Mouse (Mus musculus) ZHBTc4 (cell line): Measurements from ENCODE around the gene Hoxd12.
A peak's percentile ranks its signal among the peaks of the same experiment; 100 is the strongest.

Source experiments
- DNase-seq: peaks from one replicate; pipeline ENCODE4 v3.0.0-alpha.2; 2011; ENCODE audit warnings: low read depth, low spot score

The Hoxd12 gene

DNA sequence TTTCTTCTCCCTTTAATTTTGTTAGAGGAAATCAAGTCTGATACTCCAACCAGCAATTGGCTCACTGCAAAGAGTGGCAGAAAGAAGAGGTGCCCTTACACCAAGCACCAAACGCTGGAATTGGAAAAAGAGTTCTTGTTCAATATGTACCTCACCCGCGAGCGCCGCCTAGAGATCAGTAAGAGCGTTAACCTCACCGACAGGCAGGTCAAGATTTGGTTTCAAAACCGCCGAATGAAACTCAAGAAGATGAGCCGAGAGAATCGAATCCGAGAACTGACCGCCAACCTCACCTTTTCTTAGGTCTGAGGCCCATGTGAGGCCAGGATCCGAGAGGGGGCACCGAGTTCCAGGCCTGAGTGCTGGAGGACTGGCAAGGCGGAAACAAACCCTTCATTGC is 19.3 kb downstream of the Hoxd12 start:
- DNase-seq, result peak; percentile 86

DNA sequence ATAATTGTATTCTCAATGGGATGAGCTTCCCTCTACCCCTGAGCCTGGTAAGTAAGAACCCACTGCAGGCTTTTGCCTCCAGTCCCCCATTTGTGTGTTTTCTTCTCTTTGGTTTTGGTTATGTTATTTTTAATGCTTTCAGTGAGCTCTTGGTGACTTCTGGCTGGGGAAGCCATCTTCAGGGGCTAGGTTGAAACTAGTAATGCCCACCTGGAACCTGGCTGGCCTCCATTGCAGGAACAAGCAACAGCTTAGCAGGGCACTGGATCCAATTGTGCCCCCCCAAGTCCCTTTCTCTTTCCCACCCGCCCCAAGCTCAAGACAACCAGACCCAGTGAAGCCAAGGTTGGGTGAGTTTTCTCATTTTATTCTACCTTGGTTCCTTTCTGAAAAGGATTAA is 20.6 kb downstream of the Hoxd12 start:
- DNase-seq, result no peak

DNA sequence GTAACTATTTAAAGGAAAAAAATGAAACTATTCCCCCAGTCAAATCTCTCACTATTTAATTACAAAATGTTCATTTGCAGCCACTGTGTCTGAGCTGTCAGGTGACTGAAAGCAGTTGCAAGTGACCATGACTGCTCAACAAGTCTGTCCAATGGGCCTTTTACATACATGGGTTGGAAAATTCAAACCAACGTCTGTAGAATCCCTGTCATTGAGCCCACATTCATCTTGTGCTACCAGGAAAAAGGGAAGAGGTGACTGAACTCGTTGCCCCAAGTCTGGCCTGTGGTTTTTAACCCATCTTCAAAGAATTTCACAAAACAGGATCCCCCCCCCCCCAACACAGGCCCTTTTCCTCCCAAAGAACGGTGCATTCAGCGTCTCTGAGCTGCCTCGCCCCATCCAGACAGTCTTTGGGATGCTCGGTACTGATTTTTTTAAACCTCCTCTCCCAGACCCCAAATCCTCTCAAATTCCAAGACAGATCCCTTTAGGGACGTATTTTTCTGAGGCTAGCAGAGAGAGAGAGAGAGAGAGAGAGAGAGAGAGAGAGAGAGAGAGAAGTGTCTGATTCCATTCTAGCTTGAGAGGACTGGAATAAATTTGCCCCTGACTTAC is 21.1 kb downstream of the Hoxd12 start:
- no peak for DNase-seq

DNA sequence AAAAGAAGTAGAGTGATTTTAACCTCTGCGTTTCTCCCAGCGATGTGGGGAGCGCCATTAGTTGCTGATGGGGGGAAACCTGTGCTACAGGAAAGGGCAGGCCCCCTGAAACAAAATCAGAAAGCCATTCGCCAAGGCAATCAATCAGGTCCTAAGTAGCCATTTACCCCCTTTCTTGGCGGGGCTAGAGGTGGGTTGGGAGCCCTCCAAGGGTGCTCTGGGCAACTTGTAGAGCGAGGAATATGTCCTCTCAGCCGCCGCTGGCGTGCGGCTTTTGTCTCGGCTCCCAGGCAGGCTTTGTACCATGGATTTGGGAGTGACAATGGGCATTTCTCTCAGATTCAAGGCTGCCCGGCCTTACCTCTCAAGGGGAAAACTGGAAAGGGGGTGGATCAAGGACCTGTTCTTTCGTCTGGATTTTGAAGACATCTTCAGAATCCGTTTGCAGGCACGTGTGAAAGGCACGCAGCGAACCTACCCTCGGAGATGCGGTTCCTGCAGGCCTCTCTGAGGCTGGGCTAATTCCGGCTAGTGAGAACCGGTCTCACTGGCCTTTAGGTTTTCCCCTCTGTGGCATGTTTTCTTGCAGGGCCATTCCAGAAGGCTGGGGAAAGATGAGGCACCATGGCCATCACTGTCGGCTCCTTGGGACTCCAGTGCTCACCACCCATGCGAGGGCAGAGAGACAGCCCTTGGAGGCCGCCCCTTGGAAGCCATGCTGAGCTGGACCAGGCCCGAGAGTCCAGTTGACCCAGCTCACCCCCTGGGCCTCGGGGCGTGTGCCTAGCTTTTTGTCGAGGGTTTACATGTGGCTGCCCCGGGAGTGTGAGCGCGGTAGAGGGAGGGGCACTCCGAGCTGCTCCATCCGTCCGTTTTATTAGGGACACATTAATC is 21.9 kb downstream of the Hoxd12 start:
- DNase-seq, result peak; percentile 51

DNA sequence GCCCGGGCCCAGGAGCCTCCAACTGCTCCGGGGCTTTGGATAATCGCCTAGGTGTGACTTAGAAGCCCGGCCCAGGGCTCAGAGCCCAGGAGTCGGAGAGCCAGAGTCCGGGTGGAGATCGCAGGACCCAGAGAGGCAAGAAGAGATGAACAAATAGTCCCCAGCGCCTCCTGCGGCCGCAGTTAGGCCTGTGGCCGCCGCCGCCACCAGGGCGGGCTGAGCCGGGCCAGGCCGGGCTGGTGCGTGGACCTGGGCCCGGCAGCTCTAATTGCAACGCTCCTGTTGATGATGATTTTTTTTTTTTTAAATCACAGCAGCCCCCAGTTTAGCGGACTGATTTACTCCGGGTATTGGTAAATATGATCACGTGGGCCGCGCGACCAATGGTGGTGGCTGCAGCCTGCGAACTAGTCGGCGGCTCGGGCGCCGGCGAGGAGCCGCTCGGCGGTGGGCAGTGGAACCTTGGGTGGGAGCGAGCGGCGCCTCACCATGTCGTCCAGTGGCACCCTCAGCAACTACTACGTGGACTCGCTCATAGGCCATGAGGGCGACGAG is 22.8 kb downstream of the Hoxd12 start, which contains the start of gene Hoxd9:
TSS of gene Hoxd9 (plus strand) at position 161 of the 555 bp plus-strand sequence.
- peak; percentile 80 for DNase-seq

DNA sequence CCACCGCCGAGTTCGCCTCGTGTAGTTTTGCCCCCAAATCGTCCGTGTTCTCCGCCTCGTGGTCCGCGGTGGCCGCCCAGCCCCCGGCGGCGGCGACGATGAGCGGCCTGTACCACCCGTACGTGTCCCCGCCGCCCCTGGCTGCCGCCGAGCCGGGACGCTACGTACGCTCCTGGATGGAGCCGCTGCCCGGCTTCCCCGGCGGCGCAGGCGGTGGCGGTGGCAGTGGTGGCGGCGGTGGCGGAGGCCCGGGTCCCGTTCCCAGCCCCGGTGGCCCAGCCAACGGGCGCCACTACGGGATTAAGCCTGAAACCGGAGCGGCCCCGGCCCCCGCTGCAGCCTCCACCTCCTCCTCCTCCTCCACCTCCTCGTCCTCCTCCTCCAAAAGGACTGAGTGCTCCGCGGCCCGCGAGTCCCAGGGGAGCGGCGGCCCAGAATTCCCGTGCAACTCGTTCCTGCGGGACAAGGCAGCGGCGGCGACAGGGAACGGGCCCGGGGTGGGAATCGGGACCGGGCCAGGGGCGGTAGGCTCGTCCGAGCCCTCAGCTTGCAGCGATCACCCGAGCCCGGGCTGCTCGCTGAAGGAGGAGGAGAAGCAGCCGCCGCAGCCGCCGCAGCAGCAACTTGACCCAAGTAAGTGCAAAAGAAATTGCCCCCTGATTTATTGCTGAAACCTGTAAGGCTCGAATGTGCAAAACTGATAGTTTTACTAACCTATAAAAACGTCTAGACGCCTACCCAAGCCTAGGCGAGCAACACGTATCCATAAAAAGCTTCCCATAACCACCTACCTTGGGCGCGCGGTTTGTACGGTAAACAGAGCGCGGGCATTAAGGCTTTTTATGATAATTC is 23.6 kb downstream of the Hoxd12 start:
- peak; percentile 66 for DNase-seq

DNA sequence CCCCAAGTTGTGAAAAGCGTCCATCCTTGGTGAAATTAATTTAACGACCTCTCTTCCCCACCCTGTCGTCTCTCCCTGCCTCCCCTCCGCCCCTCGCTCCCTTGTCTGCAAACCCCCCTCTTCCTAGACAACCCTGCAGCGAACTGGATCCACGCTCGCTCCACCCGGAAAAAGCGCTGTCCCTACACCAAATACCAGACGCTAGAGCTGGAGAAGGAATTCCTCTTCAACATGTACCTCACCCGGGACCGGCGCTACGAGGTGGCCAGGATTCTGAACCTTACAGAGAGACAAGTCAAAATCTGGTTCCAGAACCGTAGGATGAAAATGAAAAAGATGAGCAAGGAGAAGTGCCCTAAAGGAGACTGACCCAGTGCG is 24.2 kb downstream of the Hoxd12 start:
- DNase-seq, result no peak

DNA sequence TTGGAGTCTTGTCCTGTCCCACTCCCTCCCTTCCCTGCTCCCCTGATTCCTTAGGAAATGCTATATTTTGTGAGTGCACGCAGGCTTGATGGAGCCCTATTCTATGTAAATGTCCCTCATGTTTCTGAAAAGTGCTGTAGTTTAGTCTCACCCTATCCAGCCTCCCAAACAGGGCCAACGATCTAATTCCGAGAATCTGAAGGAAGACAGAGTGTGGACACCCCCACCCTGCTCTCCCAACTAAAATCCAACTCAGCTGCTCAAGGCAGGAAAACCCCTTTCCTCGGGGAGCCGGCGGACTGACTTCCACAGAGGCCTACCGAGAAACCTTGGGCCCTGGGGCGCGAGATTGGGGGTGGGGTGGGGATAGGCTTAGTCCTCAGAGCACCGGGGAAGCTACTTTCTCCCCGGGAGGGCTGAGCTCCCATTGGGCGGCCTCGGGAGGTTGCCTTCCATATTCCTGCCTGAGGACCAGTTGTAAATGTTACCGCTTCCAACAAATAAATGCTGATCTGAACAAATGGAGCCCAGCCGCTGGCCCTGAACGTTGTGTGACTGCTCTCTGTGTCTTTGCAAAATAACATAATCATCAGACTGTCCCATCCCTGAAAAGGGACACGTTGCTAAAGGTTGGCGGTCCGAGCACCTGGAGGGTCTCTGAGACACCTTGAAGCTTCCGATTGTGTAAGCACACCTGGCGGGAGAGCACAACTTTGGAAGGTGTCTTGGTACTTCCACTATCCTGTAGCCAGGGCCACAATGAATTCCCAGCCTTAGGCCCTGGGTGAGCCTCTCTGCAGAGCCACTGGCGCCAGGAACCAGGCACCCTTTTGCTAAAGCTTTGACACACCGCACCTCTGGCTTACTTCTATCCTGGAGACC is 25.1 kb downstream of the Hoxd12 start:
- DNase-seq, result no peak

DNA sequence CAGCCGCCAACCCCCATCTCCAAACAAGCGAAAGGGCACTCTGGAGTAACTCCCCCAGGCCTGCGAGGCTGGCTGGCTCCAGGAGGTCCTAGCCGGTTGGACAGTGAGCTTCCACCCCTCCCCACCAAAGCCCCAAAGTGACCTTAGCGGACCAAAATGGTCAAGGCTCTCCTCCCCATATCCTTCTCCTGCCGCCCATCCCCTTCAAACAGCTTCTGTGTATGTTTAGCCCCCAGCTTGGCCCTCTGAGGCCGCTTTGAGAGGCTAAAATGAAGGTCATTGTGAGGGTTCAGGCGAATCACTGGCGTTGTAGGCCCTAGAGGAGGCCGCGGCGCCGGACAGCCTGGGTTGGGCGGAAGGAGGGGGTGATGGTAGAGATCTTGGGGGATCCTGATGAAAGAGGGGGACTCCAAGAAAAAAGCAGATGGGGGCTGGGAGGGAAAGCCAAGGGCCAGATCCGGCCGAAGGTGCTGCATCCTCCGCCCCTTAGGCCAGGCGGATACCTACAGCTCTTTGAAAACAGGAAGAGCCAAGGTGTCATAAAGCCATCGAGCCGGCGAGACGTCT is 25.8 kb downstream of the Hoxd12 start:
- no peak for DNase-seq

DNA sequence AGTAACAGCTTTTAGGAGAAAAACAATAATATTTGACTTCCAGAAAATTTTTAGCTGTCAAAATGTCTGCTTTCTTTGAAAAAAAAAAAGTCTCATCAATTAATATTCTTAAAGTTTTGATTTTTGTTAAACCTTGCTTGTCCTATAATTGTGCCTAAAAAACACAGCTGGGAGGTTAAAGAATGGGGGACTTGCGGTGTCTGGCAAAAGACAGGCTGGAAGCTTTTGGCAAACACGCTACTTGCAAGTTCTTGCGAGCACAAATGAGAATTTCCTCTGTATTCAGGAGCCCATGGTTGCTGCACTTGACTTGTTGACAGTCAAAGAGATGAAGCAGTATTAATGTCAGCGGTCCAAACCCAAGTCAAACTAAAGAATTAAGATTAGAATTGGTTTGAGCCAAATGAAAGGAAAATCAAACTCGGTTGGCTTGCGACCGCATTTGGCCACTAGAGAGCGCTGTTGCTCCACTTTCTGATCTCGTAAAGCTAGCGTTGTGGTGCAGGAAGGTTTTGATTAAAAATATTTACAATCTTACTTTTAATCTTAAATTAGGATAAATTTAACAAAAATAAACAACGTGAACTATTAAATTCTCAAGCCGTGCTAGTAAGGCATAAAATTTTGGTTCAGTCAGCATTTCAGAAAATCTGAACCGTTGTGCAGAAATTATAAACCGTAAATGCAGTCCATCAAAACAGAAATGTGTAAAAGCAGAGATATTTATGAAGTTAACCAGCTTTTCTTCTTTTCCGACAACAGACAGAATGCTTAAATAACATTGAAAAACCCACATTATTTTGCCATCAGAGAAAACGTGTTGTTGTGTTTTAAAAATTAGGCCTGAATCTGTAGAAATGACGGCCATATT is 27.4 kb downstream of the Hoxd12 start:
- peak; percentile 69 for DNase-seq

DNA sequence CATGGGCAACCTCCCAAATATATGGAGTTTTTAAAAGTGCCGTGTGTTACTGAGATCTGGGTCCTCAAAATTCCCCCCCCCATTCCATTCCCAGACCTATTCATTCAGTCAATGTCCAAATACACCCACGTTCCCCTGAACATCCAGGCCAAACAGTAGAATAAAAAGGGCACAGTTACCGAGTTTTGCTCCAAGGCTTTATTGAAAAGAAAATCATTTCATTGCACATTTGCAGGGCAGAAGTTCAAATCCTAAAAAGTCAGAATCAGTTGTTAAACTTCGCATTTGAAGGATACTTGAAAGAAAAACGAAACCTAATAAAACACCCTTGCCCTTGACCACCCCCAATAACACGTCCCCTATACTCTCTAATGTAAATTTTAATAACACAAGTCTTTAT is 28.0 kb downstream of the Hoxd12 start:
- DNase-seq, result no peak

DNA sequence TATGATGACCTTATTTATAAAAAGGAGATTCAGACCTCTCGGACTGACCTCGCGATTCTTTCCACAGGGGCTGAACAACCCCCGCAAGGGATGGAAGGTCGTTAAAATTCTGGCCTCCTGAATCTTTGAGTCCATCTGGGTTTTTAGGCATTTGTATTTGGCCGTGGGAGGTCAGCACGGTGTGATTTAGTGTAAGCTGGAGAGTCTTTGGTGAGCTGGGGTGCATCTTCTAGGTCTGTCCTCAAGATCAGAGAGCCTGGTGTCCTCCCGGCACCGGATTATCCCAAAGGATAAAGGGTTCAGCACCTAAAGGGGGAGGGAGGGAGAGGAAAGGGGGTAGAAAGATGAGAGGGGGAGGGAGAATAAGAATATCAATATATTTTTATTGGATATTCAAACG is 28.5 kb downstream of the Hoxd12 start:
- DNase-seq, result no peak

DNA sequence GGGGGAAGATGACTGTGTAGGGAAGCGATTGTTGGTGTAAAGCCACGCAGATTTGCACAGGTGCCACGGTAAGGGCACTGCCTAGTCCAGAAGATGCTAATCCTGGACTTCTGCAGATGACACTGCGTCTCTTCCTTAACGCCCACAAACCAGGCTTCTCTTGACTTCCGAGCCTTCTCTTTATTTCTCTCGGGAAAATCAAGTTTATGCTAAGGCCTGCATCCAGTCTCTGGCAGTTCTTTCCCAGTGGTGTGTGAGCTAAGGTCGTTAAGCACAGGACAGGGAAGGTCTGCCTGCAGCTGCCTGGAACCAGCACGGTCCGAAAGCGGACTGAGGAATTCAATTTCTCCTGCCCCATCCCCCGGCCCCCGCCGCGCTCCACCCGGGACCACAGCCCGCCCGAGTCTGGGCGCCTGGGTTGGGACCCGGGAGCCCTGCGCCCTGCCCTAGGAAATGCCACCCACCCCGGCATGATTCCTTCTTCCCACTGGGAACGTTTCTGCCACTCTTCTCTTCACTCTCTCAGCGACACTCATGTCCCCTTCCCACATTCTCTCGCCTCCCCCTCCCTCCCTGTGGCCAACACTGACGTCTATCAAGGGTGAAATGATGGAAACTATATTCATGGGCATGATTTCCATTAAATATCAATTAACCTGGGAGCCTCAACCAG is 29.0 kb downstream of the Hoxd12 start:
- DNase-seq, result no peak

DNA sequence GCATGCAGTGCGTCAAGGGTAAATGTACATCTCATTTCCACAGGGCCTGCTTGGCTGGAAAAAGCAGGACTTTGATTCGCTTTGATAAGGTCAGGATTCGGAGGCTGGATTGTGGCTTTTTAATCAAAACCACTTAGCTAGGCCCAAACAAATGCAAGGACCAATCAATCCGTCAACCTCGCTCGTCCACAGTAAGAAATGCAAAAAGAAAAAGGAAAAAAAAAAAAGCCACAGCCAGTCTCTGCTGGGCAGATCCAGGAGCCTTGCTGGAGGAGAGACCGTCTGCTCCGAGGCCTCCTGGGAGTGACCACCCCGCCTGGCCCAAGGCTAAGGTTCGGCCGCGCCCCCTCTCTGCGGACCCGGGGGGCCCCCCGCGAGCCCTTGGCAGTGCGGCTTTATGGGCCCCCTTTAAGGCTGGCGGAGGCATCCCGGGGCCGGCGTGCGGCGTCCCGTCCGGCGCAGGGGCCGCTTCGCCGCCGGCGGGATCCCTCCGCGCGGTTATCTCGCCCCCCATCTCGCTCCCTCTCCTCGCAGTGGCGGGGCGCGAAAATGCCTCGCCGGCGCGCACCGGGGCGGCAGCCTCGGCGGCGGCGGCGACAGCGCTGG is 29.7 kb downstream of the Hoxd12 start, which contains the start of gene Hoxd8:
TSS of gene Hoxd8 (plus strand) at position 223 of the 606 bp plus-strand sequence.
- peak; percentile 76 for DNase-seq

DNA sequence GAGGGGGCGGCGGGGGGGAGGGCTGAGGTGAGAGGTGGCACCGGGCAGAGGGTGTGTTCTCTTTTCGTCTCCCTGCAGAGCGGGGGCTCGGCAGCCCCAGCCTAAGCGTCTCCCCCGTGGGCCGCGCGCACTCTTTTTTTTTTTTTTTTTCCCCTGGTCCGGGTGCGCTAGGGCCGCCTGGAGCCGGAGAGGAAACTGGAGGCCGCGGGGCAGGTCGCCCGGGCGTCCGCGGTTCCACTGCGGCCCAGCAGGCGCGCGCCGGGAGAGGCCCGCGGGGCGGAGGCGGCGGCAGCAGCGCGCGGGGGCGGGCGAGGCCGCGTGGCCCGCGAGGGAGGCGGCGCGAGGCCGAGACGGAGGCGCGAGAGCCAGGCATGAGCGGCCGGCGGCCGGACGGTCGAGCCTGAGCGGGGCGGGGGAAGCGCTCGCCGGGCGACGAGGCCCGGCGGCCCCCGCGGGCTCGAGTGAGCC is 30.2 kb downstream of the Hoxd12 start:
- no peak for DNase-seq

DNA sequence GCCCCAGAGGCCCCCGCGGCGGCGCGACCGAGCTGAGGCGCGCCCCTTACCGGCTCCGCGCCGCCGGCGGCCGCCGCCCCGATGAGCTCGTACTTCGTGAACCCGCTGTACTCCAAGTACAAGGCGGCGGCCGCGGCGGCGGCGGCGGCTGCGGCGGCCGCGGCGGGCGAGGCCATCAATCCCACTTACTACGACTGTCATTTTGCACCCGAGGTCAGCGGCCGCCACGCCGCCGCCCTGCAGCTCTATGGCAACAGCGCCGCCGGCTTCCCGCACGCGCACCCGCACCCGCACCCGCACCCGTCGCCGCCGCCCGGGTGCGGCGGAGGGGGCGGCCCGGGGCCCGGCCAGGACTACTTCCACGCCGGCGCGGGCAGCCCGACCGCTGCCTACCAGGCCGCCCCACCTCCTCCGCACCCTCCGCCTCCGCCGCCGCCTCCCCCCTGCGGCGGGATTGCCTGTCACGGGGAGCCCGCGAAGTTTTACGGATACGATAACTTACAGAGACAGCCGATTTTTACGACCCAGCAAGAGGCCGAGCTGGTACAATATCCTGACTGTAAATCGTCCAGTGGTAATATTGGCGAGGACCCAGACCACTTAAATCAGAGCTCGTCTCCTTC is 30.8 kb downstream of the Hoxd12 start:
- DNase-seq, result no peak

DNA sequence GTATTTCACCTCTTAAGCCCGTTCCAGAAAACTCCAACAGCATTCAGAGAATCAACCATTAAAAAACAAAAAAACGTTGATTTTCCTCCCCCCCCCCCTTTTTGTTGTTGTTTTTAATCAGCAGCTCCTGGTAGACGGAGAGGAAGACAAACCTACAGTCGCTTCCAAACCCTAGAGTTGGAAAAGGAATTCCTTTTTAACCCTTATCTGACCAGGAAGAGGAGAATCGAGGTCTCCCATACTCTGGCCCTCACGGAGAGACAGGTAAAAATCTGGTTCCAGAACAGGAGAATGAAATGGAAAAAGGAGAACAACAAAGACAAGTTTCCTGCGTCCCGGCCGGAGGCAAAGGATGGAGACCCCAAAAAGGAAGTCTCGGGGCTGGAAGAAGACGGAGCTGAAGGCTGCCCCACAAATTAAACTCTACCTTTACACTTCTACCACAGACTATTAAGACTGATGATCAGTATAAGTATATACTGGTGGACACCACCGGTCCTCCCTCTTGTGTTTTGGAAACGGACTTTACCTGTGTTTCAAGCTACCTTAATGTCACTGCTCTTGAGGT is 31.7 kb downstream of the Hoxd12 start:
- no peak for DNase-seq

DNA sequence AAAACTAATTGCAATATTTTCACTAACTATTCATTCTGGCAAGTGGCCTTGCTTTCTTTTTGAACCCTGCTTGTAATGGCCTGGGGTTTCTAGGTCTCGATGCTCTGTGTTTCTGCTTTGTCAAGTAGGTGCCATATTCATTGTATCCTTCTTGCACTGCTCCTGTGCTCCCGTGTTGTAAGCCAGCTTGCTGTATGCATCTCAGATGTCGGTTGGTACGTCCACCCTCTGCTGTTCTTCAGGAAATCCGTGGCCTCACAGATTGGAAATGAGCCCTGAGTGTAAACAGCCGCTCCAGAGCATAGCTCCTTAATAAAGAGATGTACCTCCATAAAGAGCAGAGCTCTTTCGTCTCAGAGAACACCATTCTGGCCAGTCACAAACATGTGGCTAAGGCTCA is 32.8 kb downstream of the Hoxd12 start:
- no peak for DNase-seq
